ENCODE assay signal across 12 mouse cellular contexts in the genomic region with DNA sequence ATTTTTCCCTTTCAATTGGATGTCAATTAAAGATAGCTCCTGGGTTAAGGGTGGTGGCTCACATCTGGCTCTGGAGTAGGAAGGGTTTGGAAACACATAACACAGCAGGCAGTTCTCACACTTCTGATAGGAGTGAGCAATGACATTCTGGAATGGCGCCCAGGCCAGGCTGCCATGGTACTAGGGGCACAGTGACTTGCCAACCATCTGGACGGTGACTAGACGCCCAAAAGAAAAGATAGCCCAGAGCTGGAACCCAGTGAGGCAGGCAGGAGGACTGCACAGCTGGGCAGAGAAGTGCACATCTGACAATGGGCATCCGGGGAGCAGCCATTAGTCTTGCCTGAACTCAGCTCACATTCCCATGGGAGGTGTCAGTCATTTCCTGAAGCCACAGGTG.
A peak's percentile ranks its signal among the peaks of the same experiment; 100 is the strongest.
DNase-seq lines count a peak whose midpoint lies in the region; ATAC-seq and TF ChIP-seq lines count a peak whose summit lies in the region.
"Had no signal": no experiment of that assay in that cellular context is flagged by ENCODE, and none has a peak within 500 bp of the region (broad histone marks: within the 10 kb centered on the region; RNA-seq: fewer than 3 reads in every experiment).

No protein-coding gene starts in this region.

- TF ChIP-seq CTCF in CH12.LX (conservative IDR thresholded peaks at IDR 0.05 in 1 of 2, IDR thresholded peaks at IDR 0.05 in 1 of 2; ENCODE audit: low read depth in 2 of 2, low read length in 2 of 2): no peak

- no peaks in the 10 kb centered on the region for H3K9me3 ChIP-seq in heart, embryonic 12.5 days (replicated peaks)
- no peaks in the 10 kb centered on the region for H3K9me3 ChIP-seq in CH12.LX (replicated peaks; ENCODE audit: low read length)
- H3K9me3 ChIP-seq: embryonic facial prominence, embryonic 15.5 days had no signal

- no peak for TF ChIP-seq RAD21 in CH12.LX (IDR thresholded peaks at IDR 0.05; ENCODE audit: low read depth, low read length)

- no peaks in the 10 kb centered on the region for H3K36me3 ChIP-seq in heart, embryonic 12.5 days
- no peaks in the 10 kb centered on the region for H3K36me3 ChIP-seq in CH12.LX (replicated peaks in 1 of 2; ENCODE audit: control insufficient read depth in 1 of 2, insufficient read depth in 1 of 2, low read length in 1 of 2)
- H3K36me3 ChIP-seq: embryonic facial prominence, embryonic 15.5 days had no signal

- H3K27me3 ChIP-seq in heart, embryonic 12.5 days (replicated peaks): no peaks in the 10 kb centered on the region
- H3K27me3 ChIP-seq in CH12.LX (replicated peaks): no peaks in the 10 kb centered on the region
- H3K27me3 ChIP-seq: embryonic facial prominence, embryonic 15.5 days had no signal

- ATAC-seq in heart, embryonic 12.5 days (ENCODE audit: insufficient number of reproducible peaks, low FRiP score): no peak
- ATAC-seq: intestine, postnatal 0 days had no signal

- H3K79me2 ChIP-seq in CH12.LX (replicated peaks; ENCODE audit: control insufficient read depth, extremely low read depth, insufficient read depth, poor library complexity, severe bottlenecking): no peaks in the 10 kb centered on the region

- H3K4me3 ChIP-seq in heart, embryonic 12.5 days: no peak overlapping the region
- no peak overlapping the region for H3K4me3 ChIP-seq in CH12.LX (replicated peaks in 1 of 3; ENCODE audit: low read depth in 2 of 3, low read length in 2 of 3, poor library complexity in 1 of 3)
- H3K4me3 ChIP-seq: embryonic facial prominence, embryonic 15.5 days; layer of hippocampus, adult 2 months had no signal

- H3K27ac ChIP-seq in heart, embryonic 12.5 days (ENCODE audit: poor library complexity, severe bottlenecking): no peak overlapping the region
- no peak overlapping the region for H3K27ac ChIP-seq in CH12.LX (ENCODE audit: insufficient read depth, low read depth)
- H3K27ac ChIP-seq: embryonic facial prominence, embryonic 15.5 days; layer of hippocampus, adult 2 months had no signal

- H3K4me2 ChIP-seq in heart, embryonic 12.5 days: no peak overlapping the region
- no peak overlapping the region for H3K4me2 ChIP-seq in CH12.LX (ENCODE audit: insufficient read depth, low read depth, poor library complexity, severe bottlenecking)
- H3K4me2 ChIP-seq: embryonic facial prominence, embryonic 15.5 days had no signal

- DNase-seq in heart, adult 8-10 months (ENCODE audit: low spot score): peak; percentile 36
- DNase-seq in 3134 (ENCODE audit: extremely low read depth, insufficient read length, low spot score): peak; percentile 9
- peak; percentile 11 for DNase-seq in CH12.LX (ENCODE audit: extremely low read depth)
- DNase-seq in heart, postnatal 36 days: peak; percentile 27 to 38
- DNase-seq in lung, adult 18-20 months: no peak
- DNase-seq in thymus, postnatal 36 days: no peak
- DNase-seq: lung, adult 2 months; thymus, postnatal 25 days had no signal

- in situ Hi-C loops in CH12.LX (cut with MboI; ENCODE audit: low pct_ligation_motif_present, low pct_unique_long_range_greater_than_20kb, low sequenced_read_pairs): no loop called here

- TF ChIP-seq POLR2A in CH12.LX (IDR thresholded peaks at IDR 0.05; ENCODE audit: low read depth, low read length): no peak

- dilution Hi-C loops in CH12.LX (cut with MboI; ENCODE audit: extremely low pct_ligation_motif_present, extremely low pct_unique_long_range_greater_than_20kb, low sequenced_read_pairs): no loop called here

- 78% methylated on average over 4 of the region's 4 CpGs for WGBS in heart, embryonic 12.5 days

- TF ChIP-seq EP300 in CH12.LX (IDR thresholded peaks at IDR 0.05; ENCODE audit: low read length): no peak

- H3K4me1 ChIP-seq in heart, embryonic 12.5 days (replicated peaks): 0 out of 2 replicates have a peak, but pooled peaks cover 3% of the 10 kb centered on the region
- H3K4me1 ChIP-seq in CH12.LX (ENCODE audit: control insufficient read depth in 1 of 2, insufficient read depth in 2 of 2): peaks cover 4 to 7% of the 10 kb centered on the region in 2 experiments; a peak in 2 of 4 replicates
- H3K4me1 ChIP-seq: embryonic facial prominence, embryonic 15.5 days had no signal

- intact Hi-C loops in heart, postnatal 36 days (cut with DNase I): no loop called here

- H3K9ac ChIP-seq in heart, embryonic 12.5 days: no peak overlapping the region
- no peak overlapping the region for H3K9ac ChIP-seq in CH12.LX (ENCODE audit: insufficient read depth, low read depth)
- H3K9ac ChIP-seq: embryonic facial prominence, embryonic 15.5 days had no signal

TF ChIP-seq in CH12.LX, 34 proteins besides CTCF, POLR2A, EP300 and RAD21:
- TF ChIP-seq ZC3H11A (IDR thresholded peaks at IDR 0.05; ENCODE audit: low read depth, low read length) (no peak), NRF1 (IDR thresholded peaks at IDR 0.05; ENCODE audit: low read depth, low read length) (no peak)

Comparison
In these comparisons a context has a peak if more than half of its experiments do, and no peak if none do; other contexts are left out.
1. DNase-seq: peak in heart, adult 8-10 months (single experiment), 3134 (single experiment), CH12.LX (single experiment) and heart, postnatal 36 days (2 of 2); none in lung, adult 18-20 months (0 of 2) and thymus, postnatal 36 days (0 of 2).